Mouse (Mus musculus) right cerebral cortex, postnatal 10 days (tissue): ENCODE data around the gene Tor1aip1.
"Not testable (repeated sequence)": the region's sequence is repeated elsewhere in the genome, so short reads cannot be mapped to it uniquely, and the experiment has no call there.

Experiments
- DNase-seq, 2 experiments: peaks; one replicate each; pipeline ENCODE4 v3.0.0; 2021; ENCODE audit warnings: low spot score in 2 of 2

The Tor1aip1 gene

DNA sequence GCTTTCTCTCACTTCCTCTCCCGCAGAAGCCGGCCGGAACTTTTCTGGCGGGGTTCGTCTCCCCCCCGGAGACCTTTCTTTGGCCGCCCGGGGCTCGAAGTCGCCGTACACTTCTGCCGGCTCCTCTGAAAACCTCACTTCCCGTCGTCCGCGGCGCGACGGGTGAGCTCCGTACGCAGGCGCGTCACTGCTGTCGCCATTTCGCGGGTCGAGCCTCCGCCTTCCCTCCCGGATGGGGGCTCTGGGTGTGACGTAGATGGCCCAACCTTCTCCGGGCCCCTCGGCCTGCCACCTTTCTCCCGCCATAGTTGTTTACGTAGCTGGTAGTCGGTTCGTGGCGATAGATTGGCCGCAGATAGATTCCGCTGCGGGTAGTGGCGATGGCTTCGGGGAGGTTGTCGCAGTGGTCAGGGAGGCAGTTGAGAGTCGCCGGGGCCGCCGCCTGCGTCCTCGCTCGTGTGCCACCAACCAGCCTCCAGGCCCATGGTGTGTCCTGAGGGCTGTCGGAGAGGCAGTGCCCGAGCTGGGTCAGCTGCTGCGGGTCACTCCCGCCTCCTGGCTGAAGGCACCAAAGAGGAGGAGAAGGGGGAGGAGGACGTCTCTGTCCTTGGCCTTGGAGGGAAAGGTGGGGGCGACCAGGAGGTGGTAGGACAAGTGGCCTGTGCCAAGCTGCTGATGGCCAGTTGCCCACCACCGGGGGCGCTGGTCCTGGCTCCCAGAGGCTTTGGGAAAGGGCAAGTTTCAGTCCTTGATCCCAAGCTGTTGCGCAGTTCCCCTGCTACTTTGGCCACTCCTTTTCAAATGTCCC, at the start of gene Tor1aip1:
Tor1aip1 (minus strand) TSS at position 551 of the 808 bp plus-strand sequence.
- DNase-seq: peak; percentile 99

DNA sequence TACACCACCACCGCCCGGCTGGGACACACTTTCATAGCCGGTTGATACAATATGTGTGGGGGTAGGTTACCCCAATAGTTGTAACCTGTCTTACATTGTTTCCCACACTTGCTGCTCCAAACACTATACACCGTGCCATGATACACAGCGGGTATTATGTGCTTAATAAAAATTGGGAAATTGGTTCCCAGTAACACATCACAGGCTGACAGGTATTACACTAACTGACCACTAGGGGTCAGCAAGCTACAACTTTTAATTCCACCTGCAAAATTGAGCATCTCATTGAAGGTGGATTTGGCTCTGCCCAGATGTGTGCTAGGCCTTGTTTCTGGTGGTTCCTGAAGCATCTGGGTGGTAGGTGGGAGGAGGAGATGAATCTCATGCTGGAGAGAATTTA, 49.5 kb upstream of the Tor1aip1 start:
- DNase-seq: peak; percentile 50 to 62

DNA sequence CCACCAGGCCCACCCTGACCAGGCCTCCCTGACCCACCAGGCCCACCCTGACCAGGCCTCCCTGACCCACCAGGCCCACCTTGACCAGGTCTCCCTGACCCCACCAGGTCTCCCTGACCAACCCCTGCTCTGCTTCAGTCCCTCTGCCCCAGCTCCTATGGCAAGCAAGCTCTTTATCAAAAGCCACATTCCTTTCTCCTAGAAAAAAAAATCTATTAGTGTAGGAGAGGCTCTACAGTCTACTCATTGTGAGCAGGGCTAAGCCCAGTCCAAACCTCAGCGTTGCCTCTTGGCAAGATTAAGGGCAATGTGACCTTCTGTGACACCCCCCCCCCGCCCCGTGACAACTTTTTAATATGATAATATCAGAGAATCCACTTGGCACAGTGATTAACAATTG, 48.3 kb upstream of the Tor1aip1 start:
- DNase-seq: no peak

DNA sequence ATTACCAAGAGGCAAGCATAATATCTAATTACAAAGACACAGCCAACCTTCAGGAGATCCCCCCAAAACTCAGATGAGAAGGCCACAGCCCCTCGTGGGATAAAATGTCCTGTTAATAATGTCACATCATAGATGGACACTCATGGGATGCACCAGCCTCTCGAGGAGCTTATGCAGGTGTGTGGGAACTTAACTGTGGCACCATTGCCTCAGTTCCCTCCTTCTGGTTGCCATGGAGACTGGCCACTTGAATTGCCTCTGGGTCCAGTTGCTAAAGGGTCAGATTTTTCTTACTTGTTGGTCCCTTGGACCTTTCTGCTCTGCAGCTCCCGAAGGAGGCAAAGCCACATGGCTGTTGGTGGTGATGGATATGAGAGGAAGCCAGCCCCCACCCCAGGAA, 41.4 kb upstream of the Tor1aip1 start:
- DNase-seq: no peak

DNA sequence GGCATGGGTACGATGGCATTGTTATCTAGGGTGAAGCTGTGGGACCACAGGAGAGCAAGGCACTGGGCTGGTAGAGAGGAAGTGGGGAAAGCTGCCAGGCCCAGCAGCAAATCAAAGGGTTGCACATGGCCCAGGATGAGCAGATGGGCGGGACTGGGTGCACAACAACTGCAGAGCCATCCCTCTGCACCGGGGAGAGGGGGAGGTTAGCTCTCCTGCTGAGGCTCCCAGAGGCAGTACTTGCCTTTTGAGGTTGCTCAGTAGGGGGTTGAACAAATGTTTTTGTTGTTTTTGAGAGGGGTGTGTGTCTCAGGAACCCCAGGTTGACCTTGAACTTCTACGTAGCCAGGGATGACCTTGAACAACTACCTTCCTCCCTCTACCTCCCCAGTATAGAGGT, 40.2 kb upstream of the Tor1aip1 start:
- no peak for DNase-seq

DNA sequence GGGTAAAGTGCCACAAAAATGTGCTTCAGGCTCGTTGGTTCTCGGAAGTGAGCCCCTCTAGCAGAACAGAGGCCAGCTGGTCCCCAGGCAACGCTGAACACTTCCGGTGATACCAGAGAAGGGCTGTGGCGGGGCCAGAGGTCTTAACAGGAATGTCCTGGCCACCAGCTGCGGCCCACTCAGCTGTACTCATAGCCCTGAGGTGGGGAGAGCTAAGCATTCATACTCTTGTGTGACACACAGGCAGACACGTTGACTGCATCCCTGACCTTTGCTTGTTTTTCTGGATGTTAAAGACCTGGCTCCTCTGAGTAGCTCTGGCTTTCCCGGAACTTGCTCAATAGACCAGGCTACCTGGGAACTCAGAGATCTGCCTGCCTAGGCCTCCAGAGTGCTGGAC, 38.3 kb upstream of the Tor1aip1 start:
- DNase-seq: no peak

- DNase-seq: no peak
Measured at GRCm38 (mm10) chr1:156073169-156073821, 37.0 kb upstream of the Tor1aip1 start.

- no peak for DNase-seq
Measured at GRCm38 (mm10) chr1:156070106-156070505, 33.8 kb upstream of the Tor1aip1 start.

GRCm38 (mm10) chr1:156066133-156066532, 29.9 kb upstream of the Tor1aip1 start:
- no peak for DNase-seq

GRCm38 (mm10) chr1:156062193-156062592, 25.9 kb upstream of the Tor1aip1 start:
- DNase-seq: no peak

DNA sequence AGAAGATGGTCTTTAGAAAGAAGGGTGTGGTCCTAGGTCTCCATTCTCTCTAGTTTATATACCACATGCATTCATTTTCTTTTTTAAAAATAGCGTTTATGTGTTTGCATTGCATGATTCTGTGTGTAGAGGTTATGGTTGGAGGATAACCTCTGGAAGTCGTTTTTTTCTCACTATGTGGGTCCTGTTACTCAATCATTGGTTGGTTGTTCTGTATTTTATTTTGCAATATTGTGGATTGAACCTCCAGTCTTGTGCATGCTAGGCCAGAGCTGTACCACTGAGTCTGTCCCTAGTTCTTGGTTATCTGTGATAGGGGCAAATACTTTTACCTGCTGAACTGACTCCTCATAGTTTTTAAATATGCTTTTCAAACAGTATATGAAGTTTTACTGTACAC, 21.9 kb upstream of the Tor1aip1 start:
- DNase-seq: no peak

- DNase-seq: no peak
Measured at GRCm38 (mm10) chr1:156046688-156047087, 10.4 kb upstream of the Tor1aip1 start.

DNA sequence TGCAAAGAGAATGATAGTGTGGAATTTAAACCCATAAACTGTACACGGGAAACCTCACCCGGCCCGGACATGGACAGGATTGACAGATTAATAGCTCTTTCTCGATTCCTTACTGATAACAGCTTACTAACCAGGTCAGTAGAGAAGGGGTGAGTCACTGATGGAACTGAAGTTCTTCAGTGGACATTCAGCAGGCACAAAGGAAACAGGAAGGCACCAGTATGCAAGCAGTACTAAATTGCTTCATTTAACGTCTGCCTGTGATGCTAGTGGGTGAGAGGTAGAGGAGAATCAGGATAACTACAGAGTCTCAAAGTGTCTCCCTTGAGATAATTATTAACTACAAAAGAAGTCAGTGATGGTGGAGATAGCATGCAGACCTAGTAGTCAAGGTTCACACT, 7.9 kb upstream of the Tor1aip1 start:
- DNase-seq: no peak

- peak; percentile 57 to 65 for DNase-seq
Measured at GRCm38 (mm10) chr1:156043027-156043426, 6.7 kb upstream of the Tor1aip1 start.

GRCm38 (mm10) chr1:156042481-156042880, 6.2 kb upstream of the Tor1aip1 start:
- DNase-seq: no peak

DNA sequence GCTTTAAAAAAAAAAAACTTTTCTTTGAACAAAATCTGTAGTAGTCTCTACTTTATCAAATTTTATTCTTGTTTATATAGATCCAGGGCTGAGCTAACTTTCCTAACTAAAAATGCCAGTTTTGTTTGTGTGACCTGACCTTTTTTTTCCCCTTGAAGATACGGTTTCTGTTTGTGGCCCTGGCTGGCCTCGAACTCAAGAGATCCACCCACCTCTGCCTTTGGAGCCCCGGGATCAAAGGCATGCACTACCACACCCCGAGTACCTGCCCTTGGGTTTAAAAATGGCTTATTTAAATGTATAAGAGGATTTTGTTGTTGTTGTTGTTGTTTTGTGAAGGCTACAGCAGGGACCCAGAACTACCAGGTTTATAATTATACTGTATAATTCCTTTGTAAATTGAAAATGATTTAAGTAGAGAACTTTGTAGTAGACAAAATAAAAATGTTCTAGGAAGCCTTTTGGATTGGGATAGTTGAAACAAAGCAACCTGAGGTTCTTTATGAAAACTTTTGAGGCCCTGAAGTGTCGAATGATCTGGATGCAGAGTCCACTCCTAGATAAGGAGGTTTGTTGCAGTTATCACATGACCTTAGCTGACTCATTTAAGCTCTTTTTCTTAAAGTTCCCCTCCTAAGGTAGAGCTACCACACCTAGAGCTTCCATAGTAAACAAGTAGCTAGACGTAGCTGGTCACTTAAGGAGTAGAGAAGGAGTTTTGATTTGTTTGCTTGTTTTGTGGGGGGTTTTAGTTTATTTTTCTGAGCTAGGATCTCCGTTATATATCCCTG, 5.4 kb upstream of the Tor1aip1 start:
- no peak for DNase-seq

GRCm38 (mm10) chr1:156040731-156041401, 4.6 kb upstream of the Tor1aip1 start:
- peak; percentile 94 to 95 for DNase-seq

GRCm38 (mm10) chr1:156039989-156040388, 3.7 kb upstream of the Tor1aip1 start:
- DNase-seq: not testable (repeated sequence)

DNA sequence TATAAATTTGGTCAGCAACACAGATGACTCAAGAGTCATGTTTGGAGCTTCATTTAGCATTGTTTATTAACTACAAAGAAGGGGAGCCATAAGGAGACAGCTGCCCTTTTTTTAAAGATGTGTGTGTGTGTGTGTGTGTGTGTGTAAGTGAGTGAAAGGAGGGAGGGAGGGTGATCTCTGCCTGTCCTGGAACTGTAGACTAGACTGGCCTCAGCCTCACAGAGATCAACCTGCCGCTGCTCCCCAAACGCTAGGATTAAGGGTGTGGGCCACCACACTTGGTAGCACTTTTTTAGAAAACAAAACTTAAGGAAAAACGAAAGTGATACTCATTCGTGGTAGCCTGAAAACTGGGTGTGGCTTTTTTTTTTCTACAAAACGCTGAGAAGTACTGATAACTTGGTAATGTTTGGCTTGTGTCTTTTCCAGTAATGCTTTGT, 884 bp upstream of the Tor1aip1 start:
- DNase-seq: no peak

GRCm38 (mm10) chr1:156035269-156035929, 881 bp downstream of the Tor1aip1 start, which contains the start of gene Tor1aip2:
Gene Tor1aip2, plus strand, starts transcription at chr1:156035403.
- DNase-seq: peak in 1 of 2 experiments; percentile 83

DNA sequence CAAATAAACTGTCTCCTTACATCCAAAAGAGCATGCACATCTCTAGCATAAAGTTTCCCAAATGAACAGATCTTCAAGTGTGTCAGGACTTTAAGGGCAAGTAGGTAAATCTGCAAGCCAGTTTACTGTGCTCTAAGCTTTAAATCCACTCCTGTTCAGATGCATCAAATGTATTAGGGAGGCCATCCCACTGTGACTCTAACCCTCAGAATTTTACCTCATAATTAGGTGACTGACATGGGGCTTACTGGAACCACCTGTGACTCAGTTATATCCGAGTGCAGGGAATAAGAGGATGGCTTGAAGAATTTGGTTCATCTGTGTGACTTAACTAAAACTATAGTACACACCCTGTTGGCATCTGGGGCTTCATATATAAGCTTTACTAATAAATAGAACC, 1.6 kb downstream of the Tor1aip1 start:
- DNase-seq: no peak
